Mouse (Mus musculus): ENCODE measurements around the gene Slc7a6os.

DNA sequence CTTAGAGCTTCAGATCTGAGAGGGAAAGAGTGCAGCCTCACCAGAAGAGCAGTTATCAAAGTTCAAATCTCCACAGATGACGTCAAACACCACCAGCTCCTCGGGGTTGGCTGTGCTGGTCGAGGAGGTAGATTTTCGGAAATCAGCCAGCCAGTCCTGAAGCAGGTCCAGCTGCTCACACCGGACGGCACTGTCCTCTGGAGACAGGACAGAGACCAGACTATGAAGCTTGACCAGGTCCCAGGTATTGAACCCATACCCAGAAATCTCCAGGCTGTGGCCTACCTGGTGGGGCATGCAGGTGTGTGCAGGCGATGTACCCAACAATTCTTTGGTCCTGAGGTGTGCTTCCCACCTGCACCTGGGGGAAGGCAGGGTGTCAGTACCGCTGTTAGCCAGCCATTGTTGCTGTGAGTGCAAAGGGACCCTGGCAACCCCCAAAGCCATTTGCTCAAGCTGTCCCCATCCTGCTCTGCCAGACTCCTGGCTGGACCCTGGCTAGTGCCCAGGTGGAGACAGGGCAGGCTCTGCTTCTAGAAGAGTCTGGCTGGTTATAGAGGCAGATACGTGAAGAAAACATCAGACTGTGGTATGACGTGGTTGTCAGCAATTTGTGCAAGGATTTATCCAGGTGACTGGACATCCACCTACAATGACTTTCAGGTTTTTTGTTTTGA, 49.0 kb upstream of the Slc7a6os start:
- TF ChIP-seq CTCF (IDR thresholded peaks at IDR 0.05; ENCODE audit: low read depth) (no peak), EP300 (IDR thresholded peaks at IDR 0.05; ENCODE audit: low read depth) (no peak)
